Mouse (Mus musculus) colon, adult 2 months (tissue): ENCODE data around the gene Lysmd4. TPM values are rescaled to one million over a fixed set of nuclear protein-coding genes. Genes with fewer than 3 reads are reported as not detected.

Experiments
- polyA plus RNA-seq: library from polyadenylated mRNA; depleted of rRNA; stranded (reverse); fragments of >200 nt; gene quantifications from 2 replicates; pipeline ENCODE4 v1.2.3, GENCODE M21; 2012; rRNA removed

Lysmd4 gene
- polyA plus RNA-seq = 10.0 and 11.6 TPM in 2 replicates

DNA sequence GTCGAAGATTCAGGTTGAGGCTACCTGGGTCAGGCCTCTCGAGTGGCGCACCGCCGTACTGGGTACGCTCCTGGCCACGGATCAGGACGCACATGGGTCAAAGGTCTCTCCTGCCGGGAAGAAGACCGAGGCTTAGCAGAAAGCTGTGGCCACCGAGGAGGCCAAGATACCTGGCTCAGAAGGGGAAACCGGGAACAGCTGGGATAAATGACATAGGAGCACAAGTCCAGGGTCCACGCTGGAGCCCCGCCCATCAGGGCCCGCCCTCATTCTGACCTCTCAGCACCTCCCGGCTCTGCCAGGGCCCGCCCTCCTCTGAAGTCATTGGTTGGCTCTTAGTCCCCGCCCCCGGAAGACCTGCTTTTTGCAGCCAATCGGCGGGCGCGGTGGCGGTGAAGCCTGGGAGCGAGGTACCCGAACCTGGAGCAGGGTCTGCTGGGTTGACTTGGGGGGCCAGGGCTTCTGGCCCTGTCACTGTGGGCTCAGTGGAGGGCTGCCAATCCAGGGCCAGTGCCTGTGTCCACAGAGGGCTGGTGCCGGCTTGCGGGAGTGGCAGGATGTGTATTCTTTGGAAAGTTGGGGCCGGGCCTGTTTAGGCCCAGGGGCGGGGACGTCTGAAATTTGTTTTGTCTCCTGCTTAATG lies at the start of gene Lysmd4:
Gene Lysmd4, plus strand, starts transcription at position 325 of the 643 bp plus-strand sequence.

Other genes starting within 250 kb of the Lysmd4 start
- 15.9 and 17.6 TPM in 2 replicates for gene Mef2a, start 150.3 kb downstream of the Lysmd4 start, polyA plus RNA-seq